8 mouse cellular contexts compared by ENCODE assay signal in genomic region chr19:41482190-41482908, GRCm38 (mm10). TPM values are rescaled to one million over a fixed set of nuclear protein-coding genes. Genes with fewer than 3 reads are reported as not detected.
DNase-seq lines count a peak whose midpoint lies in the region; ATAC-seq and TF ChIP-seq lines count a peak whose summit lies in the region.

TSS of gene Lcor (plus strand) at chr19:41482637.

- H3K4me3 ChIP-seq in embryonic facial prominence, embryonic 13.5 days: peak within 1 kb of the TSS; percentile 88
- H3K4me3 ChIP-seq in limb, embryonic 14.5 days (replicated peaks; ENCODE audit: low read length): peak within 1 kb of the TSS; percentile 91
- peak within 1 kb of the TSS; percentile 99 for H3K4me3 ChIP-seq in midbrain, embryonic 16.5 days (ENCODE audit: low read depth, low read length)

- H3K4me1 ChIP-seq in embryonic facial prominence, embryonic 13.5 days: peaks cover 25% of the 10 kb centered on the region
- 0 out of 2 replicates have a peak, but pooled peaks cover 9% of the 10 kb centered on the region for H3K4me1 ChIP-seq in limb, embryonic 14.5 days (ENCODE audit: control insufficient read depth, insufficient read depth, low read length)
- peaks cover 37% of the 10 kb centered on the region for H3K4me1 ChIP-seq in midbrain, embryonic 16.5 days (ENCODE audit: control insufficient read depth, insufficient read depth, low read length)

- H3K27me3 ChIP-seq in embryonic facial prominence, embryonic 13.5 days: no peaks in the 10 kb centered on the region
- H3K27me3 ChIP-seq in limb, embryonic 14.5 days (ENCODE audit: control insufficient read depth, insufficient read depth, low read length): no peaks in the 10 kb centered on the region
- no peaks in the 10 kb centered on the region; the same call in 1 of the 2 replicates for H3K27me3 ChIP-seq in midbrain, embryonic 16.5 days (ENCODE audit: control insufficient read depth, insufficient read depth, low read depth, low read length)

- H3K4me2 ChIP-seq in embryonic facial prominence, embryonic 13.5 days: peak within 1 kb of the TSS; percentile 92
- H3K4me2 ChIP-seq in limb, embryonic 14.5 days (replicated peaks; ENCODE audit: low read depth, low read length, severe bottlenecking): peak within 1 kb of the TSS; percentile 86
- H3K4me2 ChIP-seq in midbrain, embryonic 16.5 days (ENCODE audit: low read length): peak within 1 kb of the TSS; percentile 78

- peak within 1 kb of the TSS; percentile 91 for H3K9ac ChIP-seq in embryonic facial prominence, embryonic 13.5 days
- H3K9ac ChIP-seq in limb, embryonic 14.5 days (ENCODE audit: low read depth, low read length, severe bottlenecking): peak within 1 kb of the TSS; percentile 88
- peak within 1 kb of the TSS; percentile 94 for H3K9ac ChIP-seq in midbrain, embryonic 16.5 days (ENCODE audit: low read depth, low read length)

- under 1% methylated on average over 83 of the region's 92 CpGs for WGBS in embryonic facial prominence, embryonic 13.5 days
- 1% methylated on average over 16 of the region's 92 CpGs for WGBS in limb, embryonic 14.5 days
- WGBS in midbrain, embryonic 16.5 days: under 1% methylated on average over 65 of the region's 92 CpGs

- DNase-seq in 416B (ENCODE audit: low read depth): peak; percentile 86
- DNase-seq in adrenal gland, postnatal 4 days (ENCODE audit: low spot score in 2 of 2): peak; percentile 62 to 66
- DNase-seq in heart, adult 8-10 months (ENCODE audit: low spot score): peak; percentile 78
- DNase-seq in kidney, adult 9 months: peak; percentile 85
- DNase-seq in limb, embryonic 14.5 days (ENCODE audit: low spot score): peak; percentile 67
- peak; percentile 88 to 91 for DNase-seq in spleen, postnatal 10 days (ENCODE audit: low spot score in 2 of 2)

- H3K36me3 ChIP-seq in embryonic facial prominence, embryonic 13.5 days: no peaks in the 10 kb centered on the region
- H3K36me3 ChIP-seq in limb, embryonic 14.5 days (ENCODE audit: control insufficient read depth, insufficient read depth, low read length): no peaks in the 10 kb centered on the region
- no peaks in the 10 kb centered on the region for H3K36me3 ChIP-seq in midbrain, embryonic 16.5 days (ENCODE audit: control insufficient read depth, insufficient read depth, low read length)

- H3K9me3 ChIP-seq in embryonic facial prominence, embryonic 13.5 days: no peaks in the 10 kb centered on the region
- H3K9me3 ChIP-seq in limb, embryonic 14.5 days (ENCODE audit: control insufficient read depth, low read length): no peaks in the 10 kb centered on the region
- no peaks in the 10 kb centered on the region for H3K9me3 ChIP-seq in midbrain, embryonic 16.5 days (replicated peaks; ENCODE audit: control insufficient read depth, low read length, poor library complexity, severe bottlenecking)

- peak; percentile 91 for ATAC-seq in embryonic facial prominence, embryonic 13.5 days (ENCODE audit: insufficient number of reproducible peaks, insufficient read depth, low FRiP score, low TSS enrichment, low read depth)
- peak; percentile 92 for ATAC-seq in limb, embryonic 14.5 days (ENCODE audit: low FRiP score, low read depth)
- peak; percentile 91 for ATAC-seq in midbrain, embryonic 16.5 days

- TF ChIP-seq POLR2A in limb, embryonic 14.5 days (IDR thresholded peaks at IDR 0.05; ENCODE audit: borderline replicate concordance, extremely low read depth, insufficient read depth, insufficient read length): peak; percentile 82

- H3K27ac ChIP-seq in embryonic facial prominence, embryonic 13.5 days: peak within 1 kb of the TSS; percentile 98
- peak within 1 kb of the TSS; percentile 97 for H3K27ac ChIP-seq in limb, embryonic 14.5 days (replicated peaks; ENCODE audit: low read depth, low read length)
- H3K27ac ChIP-seq in midbrain, embryonic 16.5 days (ENCODE audit: low read length): peak within 1 kb of the TSS; percentile 98

RNA-seq across cellular contexts. Expression of gene Lcor, which starts in this region (rescaled TPM):
- total RNA-seq in adrenal gland, postnatal 4 days (2021): 10 to 100 TPM; 18.8 to 22.4 TPM
- polyA plus RNA-seq in embryonic facial prominence, embryonic 13.5 days (2015; fragmentation: Nextera tagmentation; extraction: Ambion mirVana): 9.4 and 12.0 TPM in 2 replicates
- 10 to 100 TPM in 3 of 4 experiments, 1 to 10 TPM in 1; 9.4 to 12.9 (median 11.5) TPM for total RNA-seq in heart, adult 8-10 months (2022)
- polyA plus RNA-seq in limb, embryonic 14.5 days (2012; rRNA removed): 2.8 and 3.0 TPM in 2 replicates
- 9.5 and 10.1 TPM in 2 replicates for polyA plus RNA-seq in limb, embryonic 14.5 days (2014; fragmentation: Nextera tagmentation; extraction: Ambion mirVana)
- polyA plus RNA-seq in midbrain, embryonic 16.5 days (2015; fragmentation: Nextera tagmentation; extraction: Ambion mirVana): 13.9 and 20.7 TPM in 2 replicates

Comparison
In these comparisons a context has a peak if more than half of its experiments do, and no peak if none do; other contexts are left out.
1. Peak in every context shown above with its lines: DNase-seq, ATAC-seq, H3K4me3 ChIP-seq and H3K27ac ChIP-seq.